Mouse (Mus musculus): ENCODE results near the gene Iqck.

Iqck gene

DNA sequence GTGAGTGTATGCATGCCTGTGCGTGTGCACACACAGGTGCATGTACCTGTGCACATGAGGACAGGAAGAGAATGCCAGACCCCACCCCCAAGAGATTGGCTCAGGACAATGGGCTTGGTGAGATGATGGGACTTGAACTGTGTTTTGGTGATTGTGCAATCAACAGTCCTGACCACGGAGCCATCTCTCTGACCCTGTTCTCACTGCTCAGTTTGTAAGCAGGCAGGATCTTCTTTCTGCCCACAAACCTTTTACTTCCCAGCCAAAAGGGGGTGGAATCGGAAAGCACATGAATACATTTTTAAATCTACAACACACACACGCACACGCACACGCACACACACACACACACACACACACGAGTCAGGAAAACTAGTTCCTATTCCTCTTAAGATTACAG, 56.0 kb downstream of the Iqck start:
- DNase-seq (ENCODE audit: low spot score in 2 of 2) = no peak

DNA sequence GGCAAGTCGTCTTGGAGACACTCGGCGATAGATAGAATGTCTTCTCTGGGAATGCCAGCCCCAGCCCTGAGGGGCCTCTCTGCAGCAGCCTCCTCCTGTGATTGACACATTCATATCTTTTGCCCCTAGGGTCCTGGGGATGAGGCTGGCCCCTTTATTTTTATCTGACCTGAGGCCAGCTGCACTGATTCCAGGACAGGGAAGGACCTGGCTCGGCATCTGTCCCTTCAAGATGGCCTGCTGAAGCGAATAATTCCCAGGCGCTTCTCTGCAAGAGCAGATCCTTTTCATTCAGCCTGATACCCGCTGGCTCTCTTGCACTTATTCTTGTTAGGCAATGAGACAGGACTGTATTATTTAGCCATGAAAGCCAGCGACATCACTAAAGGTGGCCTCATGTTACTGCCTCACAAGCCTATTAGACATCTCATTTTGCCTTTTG, 56.5 kb downstream of the Iqck start:
- no peak for DNase-seq (ENCODE audit: low spot score in 2 of 2)

DNA sequence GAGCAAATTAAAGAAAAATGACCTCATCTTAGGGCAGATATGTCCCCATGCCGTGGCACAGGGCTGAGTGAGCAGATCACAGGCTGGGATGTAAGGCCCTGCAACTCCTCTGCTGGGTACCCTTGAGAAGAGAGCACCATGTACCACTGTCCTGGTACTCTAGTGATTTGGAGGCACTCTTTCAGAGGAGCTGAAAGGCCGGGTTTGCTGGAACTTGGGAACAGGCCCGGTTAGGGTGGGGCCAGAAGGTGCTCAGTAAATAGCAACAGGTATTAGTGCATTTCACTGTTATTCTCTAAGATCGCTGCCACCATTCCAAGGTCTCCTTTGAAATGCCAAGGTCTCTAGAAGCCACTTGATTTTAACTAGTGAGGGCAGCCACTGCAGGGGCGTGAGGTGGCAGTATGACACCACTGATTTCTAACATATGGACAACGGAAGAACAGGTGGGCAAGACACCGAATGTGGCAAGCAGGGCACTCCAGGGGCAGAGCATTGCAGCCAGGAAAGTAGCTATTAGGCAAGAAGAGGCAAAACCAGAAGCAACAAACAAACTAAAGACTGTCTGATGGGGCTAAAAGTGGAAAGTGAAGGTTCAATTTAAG, 59.1 kb downstream of the Iqck start:
- no peak for DNase-seq (ENCODE audit: low spot score in 2 of 2)

DNA sequence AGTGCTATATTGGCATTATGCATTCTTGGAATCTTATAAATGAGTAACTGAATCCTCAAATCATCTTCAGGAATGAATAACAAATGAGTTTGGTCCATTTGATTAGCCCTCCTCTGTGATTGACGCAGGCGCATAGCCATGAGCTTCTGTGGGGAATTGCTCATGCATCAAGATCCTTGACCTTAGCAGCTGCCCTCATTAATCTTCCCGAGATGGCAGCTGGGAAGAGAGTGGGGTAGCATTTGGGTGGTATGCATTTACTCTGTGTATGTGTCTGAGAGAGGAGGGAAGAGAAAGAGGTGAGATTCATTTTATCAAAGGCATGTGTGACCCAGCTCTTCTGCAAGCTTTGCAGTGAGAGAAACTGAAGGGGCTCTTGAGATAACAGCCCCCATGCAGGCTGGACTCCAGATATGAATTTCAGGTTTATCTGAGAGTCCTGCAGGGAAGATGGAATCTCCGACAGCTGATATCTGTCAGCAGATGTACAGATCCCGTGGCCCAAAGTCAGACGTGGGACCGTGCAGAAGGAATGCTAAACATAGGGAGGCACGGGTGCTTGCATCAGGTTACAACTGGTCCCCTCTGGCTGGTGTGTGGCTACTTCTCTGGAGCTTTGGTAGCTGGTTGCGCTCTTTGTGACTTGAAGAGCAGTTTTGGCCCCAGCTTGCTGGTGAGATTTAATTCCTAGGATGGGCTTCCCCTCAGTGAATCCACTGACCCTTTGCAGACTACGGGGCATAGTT, 63.9 kb downstream of the Iqck start:
- no peak for DNase-seq (ENCODE audit: low spot score in 2 of 2)

DNA sequence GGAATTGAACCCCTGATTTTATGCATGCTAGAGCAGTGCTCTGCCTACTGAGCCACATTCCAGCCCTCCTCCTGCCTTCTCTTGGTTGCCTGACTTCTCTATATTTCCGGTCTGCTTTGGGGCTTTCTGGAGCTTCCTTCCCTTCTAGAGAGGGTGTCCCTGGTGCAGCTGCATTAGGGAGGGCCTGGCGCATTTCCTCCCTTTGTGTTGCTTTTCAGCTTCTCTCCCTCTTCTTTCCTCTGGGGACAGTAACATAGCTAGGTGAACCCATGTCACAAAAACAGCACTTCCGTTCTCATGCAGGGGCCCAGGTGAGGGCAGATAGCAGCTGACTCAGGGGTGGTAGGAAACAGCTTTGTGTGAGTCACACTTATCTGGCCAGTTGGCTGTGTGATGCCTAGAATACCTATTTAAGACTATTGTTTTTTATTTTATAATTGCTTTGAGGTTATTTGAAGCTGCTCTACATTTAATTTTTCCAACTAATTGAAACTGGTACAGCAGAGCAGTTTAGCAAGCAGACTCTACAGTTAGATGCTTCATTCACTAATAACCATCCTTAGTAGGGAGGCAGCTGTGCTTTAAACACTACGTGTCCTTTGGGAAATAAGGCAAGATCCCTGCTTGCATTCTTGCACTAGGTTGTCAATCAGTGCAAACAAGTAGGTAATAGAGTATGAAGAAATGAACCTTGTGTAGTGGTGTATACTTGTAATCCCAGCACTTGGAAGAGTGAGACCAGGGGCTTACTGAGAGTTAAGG, 67.1 kb downstream of the Iqck start:
- no peak for DNase-seq (ENCODE audit: low spot score in 2 of 2)

DNA sequence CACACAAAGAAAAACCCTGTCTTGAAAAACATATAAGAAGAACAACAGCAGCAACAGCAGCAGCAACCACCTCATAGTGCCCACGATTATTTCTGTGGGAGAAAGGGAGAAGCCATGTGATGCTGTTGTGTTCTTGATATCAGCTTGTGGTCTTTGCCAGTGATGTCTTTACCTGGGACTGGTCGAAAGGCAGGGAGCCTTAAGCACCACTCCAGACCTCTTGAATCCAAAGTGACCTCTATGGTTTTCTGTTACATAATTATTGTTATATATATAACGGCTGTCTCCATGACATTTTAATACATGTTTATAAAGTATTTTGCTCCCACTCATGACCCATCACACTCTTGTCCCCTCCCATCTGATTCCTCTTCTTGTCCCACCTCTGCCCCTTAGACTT, 70.0 kb downstream of the Iqck start:
- DNase-seq (ENCODE audit: low spot score in 2 of 2) = no peak

DNA sequence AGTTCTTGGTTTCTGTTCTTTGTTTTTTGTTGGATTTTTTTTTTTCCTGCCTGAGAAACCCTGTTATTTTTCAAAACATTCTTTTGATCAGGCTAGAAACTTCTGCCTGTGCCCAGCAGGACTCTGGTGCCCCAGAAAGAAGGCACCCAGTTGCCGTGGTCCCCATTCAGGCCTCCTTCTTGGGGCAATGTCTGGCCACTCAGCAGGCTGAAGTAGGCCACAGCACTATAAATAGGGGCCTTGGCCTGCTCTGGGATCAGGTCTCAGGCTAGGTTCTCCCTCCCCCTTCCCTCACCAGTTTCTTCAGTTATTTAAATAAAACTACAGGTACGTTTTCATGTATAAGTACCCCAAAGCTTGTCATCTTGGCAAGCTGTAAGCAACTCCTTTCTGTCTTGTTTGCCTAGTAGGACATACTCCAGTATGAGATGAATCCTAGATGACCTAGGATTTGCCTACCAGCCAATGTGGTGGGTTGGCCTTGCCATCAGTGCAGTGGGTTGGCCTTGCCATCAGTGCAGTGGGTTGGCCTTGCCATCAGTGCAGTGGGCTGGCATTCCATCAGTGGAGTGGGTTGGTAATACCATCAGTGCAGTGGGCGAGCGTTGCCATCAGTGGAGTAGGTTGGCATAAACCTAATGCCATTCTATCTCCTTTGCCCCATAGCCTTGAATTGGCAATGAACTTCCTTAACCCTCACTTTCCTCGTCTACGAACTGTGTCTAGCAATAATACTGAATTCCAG, 71.1 kb downstream of the Iqck start:
- DNase-seq (ENCODE audit: low spot score in 2 of 2) = no peak

DNA sequence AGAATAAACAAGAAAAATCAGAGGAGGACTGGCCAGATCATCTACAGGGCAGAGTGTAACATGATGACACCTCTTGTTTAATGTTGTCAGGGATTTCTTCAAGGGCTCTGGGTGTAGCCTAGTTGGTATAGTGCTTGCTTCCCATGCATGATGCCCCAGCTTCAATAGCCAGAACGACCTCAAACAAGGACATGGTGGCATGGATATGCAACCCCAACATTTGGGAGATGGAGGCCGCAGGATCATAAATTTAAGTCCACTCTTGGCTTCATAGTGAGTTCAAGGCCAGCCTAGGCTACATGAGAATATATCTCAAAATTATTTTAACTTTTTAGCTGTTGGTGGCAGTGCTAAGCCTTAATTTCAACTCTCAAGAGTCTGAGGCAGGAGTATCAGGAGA, 71.7 kb downstream of the Iqck start:
- no peak for DNase-seq (ENCODE audit: low spot score in 2 of 2)

DNA sequence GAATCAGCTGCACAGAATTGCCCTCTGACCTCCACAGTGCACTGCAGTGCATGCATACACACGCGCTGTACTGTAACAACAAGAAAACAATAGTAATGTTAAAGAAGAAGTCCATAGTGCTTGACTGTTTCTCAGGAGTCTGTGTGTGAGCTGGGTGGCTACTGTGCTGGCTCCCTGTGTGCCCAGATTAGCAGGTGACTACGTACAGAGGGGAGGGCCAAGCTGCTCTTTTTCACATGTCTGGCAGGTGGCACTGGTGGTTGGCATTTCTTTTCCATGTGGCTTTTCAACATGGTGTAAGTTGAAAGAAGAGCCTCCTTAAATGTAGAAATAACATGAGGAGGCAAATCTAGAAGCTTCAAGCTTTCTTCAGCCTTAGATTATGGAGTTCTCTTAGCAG, 72.8 kb downstream of the Iqck start:
- DNase-seq (ENCODE audit: low spot score in 2 of 2) = no peak

DNA sequence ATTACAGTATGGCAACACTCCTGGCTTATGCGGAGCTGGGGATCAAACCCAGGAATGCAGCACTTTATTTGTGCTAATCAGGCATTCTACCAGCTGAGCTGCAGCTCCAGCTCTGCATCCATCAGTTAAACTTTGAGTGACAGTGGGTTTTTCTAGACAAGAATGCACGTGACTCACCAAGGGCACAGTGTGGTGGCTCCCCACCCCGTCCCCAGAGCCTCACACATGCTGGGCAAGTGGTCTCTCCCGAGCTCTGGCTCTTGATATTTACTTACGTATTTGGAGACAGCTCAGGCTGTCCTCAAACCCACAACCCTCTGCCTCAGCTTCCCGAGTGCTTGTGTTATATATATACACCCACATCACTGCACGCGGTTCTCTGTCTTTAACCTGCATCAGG, 73.4 kb downstream of the Iqck start:
- no peak for DNase-seq (ENCODE audit: low spot score in 2 of 2)

DNA sequence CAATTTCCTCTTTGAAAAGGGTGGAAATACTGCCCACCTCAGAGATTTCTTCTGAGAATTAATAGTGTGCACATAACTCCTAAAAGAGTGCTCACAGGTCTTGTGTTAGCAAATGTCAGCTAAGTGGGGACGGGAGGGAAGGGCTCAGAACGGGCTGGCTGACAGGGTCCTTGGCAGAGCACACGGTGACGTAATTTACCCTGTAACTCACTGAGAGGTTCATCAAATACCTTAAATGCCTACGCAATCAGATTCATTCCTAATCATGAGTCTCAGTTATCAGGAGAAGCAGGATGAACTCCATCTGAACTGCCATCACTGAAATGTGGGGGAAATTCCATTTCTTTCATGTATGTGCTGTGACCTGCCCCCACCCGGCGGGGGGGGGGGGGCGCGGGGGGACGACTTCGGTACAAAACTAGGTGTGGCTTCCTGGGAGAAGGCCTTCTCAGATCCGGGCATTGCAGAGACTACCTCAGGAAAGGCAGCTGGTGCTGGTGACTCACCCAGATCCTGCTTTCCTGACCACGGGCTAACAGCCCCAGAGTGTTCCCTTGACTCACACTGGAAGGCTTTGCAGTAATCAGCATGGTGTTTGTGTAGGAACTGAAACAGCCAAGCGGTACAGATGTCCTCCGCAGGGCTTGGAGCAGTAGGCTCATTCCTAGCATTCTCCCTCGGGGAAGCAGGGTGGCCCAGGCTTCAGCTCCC, 74.2 kb downstream of the Iqck start:
- DNase-seq (ENCODE audit: low spot score in 2 of 2) = no peak

DNA sequence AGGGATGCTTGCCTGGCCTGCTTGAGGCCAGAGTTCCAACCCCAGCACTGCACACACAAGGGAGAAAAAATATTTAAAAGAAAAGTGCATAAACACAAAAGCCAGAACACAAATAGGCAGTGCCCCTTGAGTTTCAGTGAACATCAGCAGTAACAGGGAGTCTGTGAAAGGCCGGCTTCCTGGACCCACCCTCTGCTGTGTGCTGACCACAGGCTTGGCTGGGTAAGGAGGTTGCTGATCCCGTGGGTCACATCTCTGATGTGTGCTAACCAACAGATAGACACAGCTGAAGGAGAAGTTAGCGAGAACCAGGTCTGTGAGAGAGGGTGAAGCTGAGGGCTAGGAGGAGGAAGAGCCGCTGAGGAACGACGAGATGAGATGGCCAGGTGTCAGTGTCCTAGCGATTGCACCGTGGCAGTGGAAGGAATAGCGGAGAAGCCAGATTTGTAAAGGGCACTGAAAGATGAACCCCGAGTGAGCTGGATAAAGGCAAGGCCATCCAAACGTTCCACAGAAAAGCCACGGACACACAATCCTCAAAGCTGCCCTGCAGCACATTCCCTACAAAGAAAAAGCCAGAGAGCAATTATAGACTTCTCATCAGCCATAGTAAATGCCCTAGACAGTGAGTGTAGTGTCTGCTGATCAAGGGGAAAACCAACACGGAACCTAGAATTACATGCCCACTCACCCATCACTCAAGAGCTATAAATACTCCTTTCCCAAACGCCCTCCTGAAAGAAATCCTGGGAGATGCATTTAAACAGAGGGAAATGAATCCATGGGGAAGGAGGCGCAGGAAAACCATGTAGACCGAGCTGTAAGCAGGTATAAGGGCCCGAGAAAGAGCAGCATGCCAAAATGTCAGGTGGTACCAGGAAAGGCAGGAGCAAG, 76.2 kb downstream of the Iqck start:
- no peak for DNase-seq (ENCODE audit: low spot score in 2 of 2)

DNA sequence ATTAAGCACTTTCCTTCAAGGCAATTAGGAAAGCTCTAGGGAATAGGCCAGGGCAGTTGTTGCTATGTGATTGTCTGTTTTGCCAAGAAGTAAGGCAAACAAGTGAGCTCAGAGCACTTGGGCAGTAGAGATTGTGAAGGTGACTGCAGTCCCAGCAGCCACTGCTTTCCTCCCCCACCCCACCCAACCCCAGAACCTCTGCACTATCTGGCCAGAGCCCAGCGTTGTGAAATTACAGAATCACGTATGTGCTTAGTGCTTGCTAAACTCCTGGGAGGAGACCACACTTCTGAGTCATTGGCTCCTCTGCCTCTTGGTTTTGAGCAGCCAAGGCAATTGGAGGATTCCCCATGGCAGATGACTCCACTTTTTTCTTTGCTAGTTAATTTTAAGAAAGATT, 79.8 kb downstream of the Iqck start:
- no peak for DNase-seq (ENCODE audit: low spot score in 2 of 2)

DNA sequence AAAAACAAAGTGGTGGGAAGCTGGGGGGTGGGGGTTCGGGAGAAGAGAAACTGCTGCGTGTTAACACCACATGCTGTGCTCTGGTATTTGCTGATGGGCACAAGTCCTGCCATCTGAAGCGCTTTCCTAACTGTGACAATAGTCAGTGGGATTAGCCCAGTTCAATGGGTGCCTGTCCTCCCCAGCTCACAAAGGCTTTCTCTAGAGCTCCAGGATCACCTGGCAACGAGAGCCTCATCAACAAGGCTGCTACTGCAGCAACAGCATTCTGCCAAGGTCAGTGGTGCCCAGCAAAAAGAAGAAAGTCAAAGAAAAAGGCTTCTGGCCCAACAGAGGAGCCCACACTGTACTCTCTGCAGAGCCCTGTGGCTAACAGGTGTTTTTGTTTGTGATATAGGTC, 81.3 kb downstream of the Iqck start:
- DNase-seq (ENCODE audit: low spot score in 2 of 2) = no peak

DNA sequence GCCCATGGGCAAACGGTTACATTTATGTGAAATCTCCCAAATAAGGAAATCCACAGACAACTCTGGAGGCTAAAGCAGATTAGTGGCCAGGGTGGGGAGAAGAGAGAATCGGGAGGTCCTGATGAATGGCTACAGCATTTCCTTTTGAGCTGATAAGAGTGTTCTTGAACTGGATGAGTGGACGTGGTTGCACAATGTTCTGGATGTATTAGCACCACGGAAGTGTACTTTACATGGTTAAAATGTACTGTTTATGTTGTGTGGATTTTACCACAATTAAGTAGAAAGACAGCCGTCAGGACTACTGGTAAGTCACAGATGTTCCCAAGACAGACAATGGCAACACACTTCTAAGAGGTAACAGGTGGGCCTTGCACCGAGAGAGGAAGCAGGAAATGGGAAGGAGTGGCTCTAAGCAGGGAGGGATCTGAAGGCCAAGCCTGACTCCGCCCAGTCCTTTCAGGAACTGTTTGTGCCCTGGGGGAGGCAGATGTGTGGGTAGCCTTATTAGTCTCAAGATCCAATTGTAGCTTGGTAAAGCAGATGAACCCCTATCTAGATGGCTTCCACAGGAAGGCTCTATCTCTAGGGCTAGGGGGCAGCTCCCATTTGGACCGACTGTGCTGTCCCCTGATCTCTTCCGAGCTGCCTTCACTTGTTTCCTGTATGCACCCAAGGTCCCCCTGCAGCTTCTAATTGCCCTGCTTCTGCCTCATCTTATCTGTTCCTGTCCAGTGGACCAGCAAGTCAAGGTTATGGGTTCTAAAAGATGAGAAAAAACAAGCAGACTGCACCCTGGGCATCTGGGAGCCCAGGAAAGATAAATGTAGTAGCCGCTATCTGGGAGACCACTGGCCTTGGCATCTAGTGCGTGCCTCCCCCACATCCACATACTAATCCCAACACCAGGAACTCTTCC, 82.2 kb downstream of the Iqck start:
- no peak for DNase-seq (ENCODE audit: low spot score in 2 of 2)

DNA sequence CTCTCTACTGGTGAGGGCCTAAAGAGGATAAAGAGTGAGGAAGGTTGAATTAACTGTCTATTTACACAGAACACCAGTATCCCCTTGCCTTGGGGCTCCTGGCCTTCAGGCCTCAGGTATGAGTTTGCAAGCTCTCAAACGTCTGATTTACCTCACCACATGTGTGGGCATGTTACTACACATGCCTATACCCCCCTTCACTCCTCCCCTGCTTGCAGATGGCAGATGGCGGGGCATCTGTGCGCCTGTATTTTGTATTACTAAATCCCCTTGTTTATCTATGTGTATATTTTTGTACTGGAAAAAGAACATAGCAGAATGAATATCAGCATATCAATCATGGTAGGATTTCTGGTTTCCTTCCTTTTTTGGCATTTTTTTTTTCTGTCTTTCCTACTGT, 86.7 kb downstream of the Iqck start:
- DNase-seq (ENCODE audit: low spot score in 2 of 2) = no peak

DNA sequence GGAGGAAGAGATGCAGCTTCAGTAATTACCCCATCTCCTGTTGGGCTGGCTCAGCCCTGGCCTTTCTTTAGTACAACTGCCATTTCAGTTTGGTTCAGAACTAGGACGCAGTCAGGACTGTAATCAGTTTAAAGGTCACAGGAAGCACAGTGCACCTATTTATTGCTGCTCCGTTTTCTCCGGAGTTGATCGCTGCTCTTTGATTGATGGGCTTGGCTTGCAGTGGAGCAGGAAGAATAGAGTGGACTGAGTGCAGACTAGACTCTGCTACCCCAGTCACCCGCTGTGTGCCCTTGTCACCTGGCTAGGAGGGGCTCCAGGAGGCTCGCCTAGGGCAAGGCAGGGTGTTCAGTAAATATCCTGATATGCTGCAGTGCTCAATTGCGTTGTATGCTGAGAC, 87.6 kb downstream of the Iqck start:
- no peak for DNase-seq (ENCODE audit: low spot score in 2 of 2)

DNA sequence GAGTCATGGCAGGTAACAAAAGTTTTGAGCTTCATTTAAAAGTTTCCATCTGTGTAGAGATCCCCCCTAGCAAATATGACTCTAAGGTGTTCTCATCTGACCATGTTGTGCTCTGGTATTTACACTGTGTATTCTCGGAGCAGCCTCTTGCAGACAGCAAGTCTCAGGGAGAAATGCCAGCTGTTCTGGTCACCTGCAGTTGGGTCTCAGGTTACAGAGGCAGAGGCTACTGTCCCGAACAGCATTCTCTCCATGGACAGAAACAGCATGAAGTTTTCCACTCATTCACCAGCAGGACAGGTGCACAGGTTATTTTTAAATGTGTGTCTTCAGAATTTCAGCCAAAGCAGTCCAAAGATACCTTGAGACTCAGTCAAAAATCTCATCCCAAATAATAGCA, 89.3 kb downstream of the Iqck start:
- DNase-seq (ENCODE audit: low spot score in 2 of 2) = no peak

DNA sequence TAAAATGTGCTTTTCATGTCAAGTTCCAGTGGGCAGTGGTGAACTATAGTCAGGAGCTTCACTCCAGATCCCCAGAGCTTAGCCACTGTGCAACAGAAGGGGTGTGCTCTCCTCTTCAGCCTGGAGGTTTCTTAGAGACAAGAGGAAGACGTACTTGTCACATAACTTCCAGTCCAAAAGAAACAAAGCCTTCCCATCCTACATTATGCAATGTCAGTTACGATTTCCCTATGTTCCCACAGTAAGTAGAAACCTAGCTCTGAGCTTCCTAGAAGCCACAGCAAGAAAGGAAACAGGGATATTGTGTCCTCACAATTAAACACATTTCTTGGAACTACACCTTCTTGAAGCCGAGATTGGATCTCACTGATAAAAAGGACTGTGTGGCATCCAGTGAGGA, 91.7 kb downstream of the Iqck start:
- no peak for DNase-seq (ENCODE audit: low spot score in 2 of 2)
